Mouse (Mus musculus): Measurements from ENCODE around the gene Ermard. TPM values are rescaled to one million over a fixed set of nuclear protein-coding genes. Genes with fewer than 3 reads are reported as not detected.

The Ermard gene
- total RNA-seq, 1 experiment = 114 TPM

DNA sequence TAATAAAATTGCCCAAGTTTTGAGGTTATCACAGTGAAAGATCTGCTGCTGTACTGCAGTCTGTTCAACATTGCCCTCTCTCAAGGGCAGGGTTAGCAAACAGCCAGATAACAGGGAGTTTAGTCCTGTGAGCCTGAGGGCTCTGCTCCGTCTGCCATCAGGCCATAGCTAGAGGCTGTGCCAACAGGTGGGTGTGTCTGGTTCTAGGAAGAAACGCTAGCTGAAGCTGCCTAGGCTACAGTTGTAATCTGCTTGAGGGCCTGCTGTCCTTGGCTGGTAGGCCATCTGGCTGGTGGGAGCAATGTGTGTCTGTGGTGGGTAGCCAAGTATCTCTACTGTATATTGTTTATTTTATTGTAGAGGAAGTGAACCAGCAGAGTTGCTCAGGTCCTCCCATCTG lies 36.5 kb downstream of the Ermard start:
- H3K9me3 ChIP-seq (ENCODE audit: control insufficient read depth, insufficient read depth, low read depth, low read length) = no peaks in the 10 kb centered on the region
- no peak overlapping the region for H3K4me3 ChIP-seq (ENCODE audit: insufficient read depth in 1 of 2, low read depth in 1 of 2, low read length in 2 of 2, poor library complexity in 1 of 2, severe bottlenecking in 1 of 2)
- peaks cover 0 to 7% of the 10 kb centered on the region in 2 experiments; a peak in 1 of 4 replicates for H3K4me1 ChIP-seq (ENCODE audit: control insufficient read depth in 2 of 2, insufficient read depth in 2 of 2, low read length in 2 of 2, poor library complexity in 1 of 2)
- H3K36me3 ChIP-seq (ENCODE audit: control insufficient read depth, insufficient read depth, low read length, poor library complexity, severe bottlenecking) = no peaks in the 10 kb centered on the region
- no peak overlapping the region for H3K9ac ChIP-seq (ENCODE audit: insufficient read depth, low read depth, low read length, poor library complexity, severe bottlenecking)
- H3K27ac ChIP-seq (ENCODE audit: insufficient read depth, low read depth, low read length, poor library complexity, severe bottlenecking) = no peak overlapping the region
- DNase-seq (ENCODE audit: low read depth, low spot score) = no peak
- in situ Hi-C loops (cut with MboI; ENCODE audit: low sequenced_read_pairs in 2 of 2, unreplicated experiment in 2 of 2) = no loop called here
- TF ChIP-seq ZNF384 (IDR thresholded peaks at IDR 0.05; ENCODE audit: low read depth, low read length) (no peak), MAFK (IDR thresholded peaks at IDR 0.05; ENCODE audit: insufficient read depth, low read depth, low read length) (no peak)

DNA sequence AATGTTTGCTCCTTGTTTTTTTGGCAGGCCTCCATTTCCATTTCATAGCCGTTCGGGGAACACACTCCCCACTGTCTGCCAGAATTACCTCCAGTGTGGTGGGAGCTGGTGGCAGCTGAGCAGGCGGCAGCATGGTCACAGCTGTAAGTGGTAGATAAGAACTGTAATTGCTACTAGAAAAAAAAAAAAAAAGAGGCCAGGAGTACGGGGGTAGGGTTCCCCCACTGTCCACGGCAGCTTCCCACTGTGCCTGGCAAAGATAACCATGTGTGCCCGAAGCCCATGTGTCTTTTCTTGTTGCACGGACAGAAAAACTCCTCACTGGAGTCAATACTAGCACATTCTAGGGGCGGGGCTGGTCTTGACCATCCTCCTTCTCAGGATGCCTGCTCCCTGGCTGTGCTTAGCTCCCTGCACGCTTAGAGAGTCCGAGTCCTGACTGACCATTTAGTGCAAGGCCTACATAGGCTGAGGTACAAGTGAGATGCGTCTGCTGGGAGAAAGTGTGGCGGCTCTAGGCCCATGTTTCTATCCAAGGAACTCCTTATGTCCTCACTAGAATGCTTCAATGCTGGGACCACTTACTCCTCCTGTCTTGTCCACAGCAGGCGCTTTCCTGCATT lies 43.3 kb downstream of the Ermard start:
- Histone ChIP-seq H3K9ac (ENCODE audit: insufficient read depth, low read depth, low read length, poor library complexity, severe bottlenecking) (no peak overlapping the region), H3K27ac (ENCODE audit: insufficient read depth, low read depth, low read length, poor library complexity, severe bottlenecking) (no peak overlapping the region), H3K4me3 (ENCODE audit: insufficient read depth in 1 of 2, low read depth in 1 of 2, low read length in 2 of 2, poor library complexity in 1 of 2, severe bottlenecking in 1 of 2) (no peak overlapping the region), H3K36me3 (ENCODE audit: control insufficient read depth, insufficient read depth, low read length, poor library complexity, severe bottlenecking) (no peaks in the 10 kb centered on the region), H3K4me1 (ENCODE audit: control insufficient read depth in 2 of 2, insufficient read depth in 2 of 2, low read length in 2 of 2, poor library complexity in 1 of 2) (peaks cover 0 to 2% of the 10 kb centered on the region in 2 experiments; a peak in 1 of 4 replicates), H3K9me3 (ENCODE audit: control insufficient read depth, insufficient read depth, low read depth, low read length) (no peaks in the 10 kb centered on the region)
- in situ Hi-C loops (cut with MboI; ENCODE audit: low sequenced_read_pairs in 2 of 2, unreplicated experiment in 2 of 2) = no loop called here
- no peak for TF ChIP-seq CHD2 (IDR thresholded peaks at IDR 0.05; ENCODE audit: low read depth, low read length)
- no peak for TF ChIP-seq ZNF384 (IDR thresholded peaks at IDR 0.05; ENCODE audit: low read depth, low read length)
- TF ChIP-seq HCFC1 (IDR thresholded peaks at IDR 0.05; ENCODE audit: borderline replicate concordance, insufficient read depth, low read length) = no peak
- TF ChIP-seq ZC3H11A (IDR thresholded peaks at IDR 0.05; ENCODE audit: borderline replicate concordance, low read depth, low read length) = no peak
- no peak for TF ChIP-seq MAFK (IDR thresholded peaks at IDR 0.05; ENCODE audit: insufficient read depth, low read depth, low read length)
- DNase-seq (ENCODE audit: low read depth, low spot score) = no peak

DNA sequence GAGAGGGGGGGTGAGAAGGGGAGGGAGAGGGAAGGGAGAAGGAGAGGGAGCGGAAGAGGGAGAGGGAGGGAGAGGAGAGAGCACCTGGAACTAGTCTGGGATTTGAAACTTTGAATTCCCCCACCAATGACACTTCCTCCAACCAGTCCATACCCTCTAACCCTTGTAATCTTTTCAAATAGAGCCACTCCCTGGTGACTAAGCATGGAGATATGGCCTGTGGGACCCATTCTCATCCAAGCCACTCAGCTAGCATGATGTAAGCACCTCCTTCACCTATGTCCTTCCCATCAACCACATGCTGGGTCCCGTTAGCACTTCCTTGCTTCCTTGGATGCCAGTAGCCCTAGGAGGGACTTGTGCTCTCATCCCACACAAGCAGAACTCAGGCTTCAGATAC lies 44.0 kb downstream of the Ermard start:
- TF ChIP-seq ZNF384 (IDR thresholded peaks at IDR 0.05; ENCODE audit: low read depth, low read length) (no peak), MAFK (IDR thresholded peaks at IDR 0.05; ENCODE audit: insufficient read depth, low read depth, low read length) (no peak), CHD2 (IDR thresholded peaks at IDR 0.05; ENCODE audit: low read depth, low read length) (no peak), ZC3H11A (IDR thresholded peaks at IDR 0.05; ENCODE audit: borderline replicate concordance, low read depth, low read length) (no peak)
- no peak overlapping the region for H3K9ac ChIP-seq (ENCODE audit: insufficient read depth, low read depth, low read length, poor library complexity, severe bottlenecking)
- H3K4me1 ChIP-seq (ENCODE audit: control insufficient read depth in 2 of 2, insufficient read depth in 2 of 2, low read length in 2 of 2, poor library complexity in 1 of 2) = peaks cover 0 to 2% of the 10 kb centered on the region in 2 experiments; a peak in 1 of 4 replicates
- no peak overlapping the region for H3K27ac ChIP-seq (ENCODE audit: insufficient read depth, low read depth, low read length, poor library complexity, severe bottlenecking)
- H3K4me3 ChIP-seq (ENCODE audit: insufficient read depth in 1 of 2, low read depth in 1 of 2, low read length in 2 of 2, poor library complexity in 1 of 2, severe bottlenecking in 1 of 2) = no peak overlapping the region
- no peaks in the 10 kb centered on the region for H3K9me3 ChIP-seq (ENCODE audit: control insufficient read depth, insufficient read depth, low read depth, low read length)
- in situ Hi-C loops (cut with MboI; ENCODE audit: low sequenced_read_pairs in 2 of 2, unreplicated experiment in 2 of 2) = no loop called here
- H3K36me3 ChIP-seq (ENCODE audit: control insufficient read depth, insufficient read depth, low read length, poor library complexity, severe bottlenecking) = no peaks in the 10 kb centered on the region
- DNase-seq (ENCODE audit: low read depth, low spot score) = no peak

DNA sequence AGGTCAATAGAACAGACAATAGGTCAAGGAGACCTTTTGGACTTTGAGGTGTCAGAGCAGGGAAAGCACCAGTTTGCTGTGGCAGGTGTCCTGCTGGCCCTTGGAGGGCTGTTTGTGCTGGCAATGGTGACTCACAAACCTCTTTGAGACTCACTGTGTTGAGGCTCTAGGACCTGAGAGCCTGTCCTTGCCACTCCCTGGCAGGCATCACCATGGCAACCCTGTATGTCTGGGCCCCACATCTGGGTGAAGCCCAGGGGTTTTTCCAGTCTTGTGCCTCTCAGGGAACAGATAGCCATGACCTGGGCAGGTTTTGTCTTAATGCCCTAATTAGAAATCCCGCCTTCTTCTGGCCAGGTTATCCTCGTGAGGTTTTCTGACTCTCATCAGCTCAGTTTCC lies 47.2 kb downstream of the Ermard start:
- H3K36me3 ChIP-seq (ENCODE audit: control insufficient read depth, insufficient read depth, low read length, poor library complexity, severe bottlenecking) = no peaks in the 10 kb centered on the region
- TF ChIP-seq HCFC1 (IDR thresholded peaks at IDR 0.05; ENCODE audit: borderline replicate concordance, insufficient read depth, low read length) (no peak), ZNF384 (IDR thresholded peaks at IDR 0.05; ENCODE audit: low read depth, low read length) (no peak), ZC3H11A (IDR thresholded peaks at IDR 0.05; ENCODE audit: borderline replicate concordance, low read depth, low read length) (no peak), MAFK (IDR thresholded peaks at IDR 0.05; ENCODE audit: insufficient read depth, low read depth, low read length) (no peak), CHD2 (IDR thresholded peaks at IDR 0.05; ENCODE audit: low read depth, low read length) (no peak)
- no peak overlapping the region for H3K9ac ChIP-seq (ENCODE audit: insufficient read depth, low read depth, low read length, poor library complexity, severe bottlenecking)
- H3K4me1 ChIP-seq (ENCODE audit: control insufficient read depth in 2 of 2, insufficient read depth in 2 of 2, low read length in 2 of 2, poor library complexity in 1 of 2) = peaks cover 0 to 2% of the 10 kb centered on the region in 2 experiments; a peak in 1 of 4 replicates
- H3K27ac ChIP-seq (ENCODE audit: insufficient read depth, low read depth, low read length, poor library complexity, severe bottlenecking) = no peak overlapping the region
- in situ Hi-C loops (cut with MboI; ENCODE audit: low sequenced_read_pairs in 2 of 2, unreplicated experiment in 2 of 2) = no loop called here
- no peak overlapping the region for H3K4me3 ChIP-seq (ENCODE audit: insufficient read depth in 1 of 2, low read depth in 1 of 2, low read length in 2 of 2, poor library complexity in 1 of 2, severe bottlenecking in 1 of 2)
- no peak for DNase-seq (ENCODE audit: low read depth, low spot score)
- no peaks in the 10 kb centered on the region for H3K9me3 ChIP-seq (ENCODE audit: control insufficient read depth, insufficient read depth, low read depth, low read length)

DNA sequence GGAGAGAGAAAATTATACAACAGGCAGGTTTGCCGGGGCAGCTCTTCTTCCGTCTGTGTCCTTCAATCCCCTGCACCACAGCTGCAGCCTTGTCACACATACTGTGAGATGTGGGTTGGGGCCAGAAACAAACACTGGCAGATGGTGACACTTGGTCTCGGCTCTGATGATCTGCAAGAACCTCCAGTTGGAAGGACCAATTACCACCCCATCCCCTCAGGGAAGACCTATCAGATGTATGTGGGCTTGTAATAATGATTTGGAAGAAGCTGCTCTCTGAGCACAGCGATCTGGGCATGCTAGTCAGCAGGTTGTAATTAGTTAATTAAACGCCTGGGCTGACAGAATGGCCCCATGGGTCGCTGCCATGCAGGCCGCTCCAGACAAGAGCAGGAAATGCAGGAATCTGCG lies 47.6 kb downstream of the Ermard start:
- no peak overlapping the region for H3K9ac ChIP-seq (ENCODE audit: insufficient read depth, low read depth, low read length, poor library complexity, severe bottlenecking)
- in situ Hi-C loops (cut with MboI; ENCODE audit: low sequenced_read_pairs in 2 of 2, unreplicated experiment in 2 of 2) = no loop called here
- TF ChIP-seq ZNF384 (IDR thresholded peaks at IDR 0.05; ENCODE audit: low read depth, low read length) = no peak
- TF ChIP-seq HCFC1 (IDR thresholded peaks at IDR 0.05; ENCODE audit: borderline replicate concordance, insufficient read depth, low read length) = no peak
- TF ChIP-seq MAFK (IDR thresholded peaks at IDR 0.05; ENCODE audit: insufficient read depth, low read depth, low read length) = no peak
- TF ChIP-seq ZC3H11A (IDR thresholded peaks at IDR 0.05; ENCODE audit: borderline replicate concordance, low read depth, low read length) = no peak
- no peak for TF ChIP-seq CHD2 (IDR thresholded peaks at IDR 0.05; ENCODE audit: low read depth, low read length)
- no peak overlapping the region for H3K4me3 ChIP-seq (ENCODE audit: insufficient read depth in 1 of 2, low read depth in 1 of 2, low read length in 2 of 2, poor library complexity in 1 of 2, severe bottlenecking in 1 of 2)
- H3K36me3 ChIP-seq (ENCODE audit: control insufficient read depth, insufficient read depth, low read length, poor library complexity, severe bottlenecking) = no peaks in the 10 kb centered on the region
- DNase-seq (ENCODE audit: low read depth, low spot score) = no peak
- no peak overlapping the region for H3K27ac ChIP-seq (ENCODE audit: insufficient read depth, low read depth, low read length, poor library complexity, severe bottlenecking)
- H3K4me1 ChIP-seq (ENCODE audit: control insufficient read depth in 2 of 2, insufficient read depth in 2 of 2, low read length in 2 of 2, poor library complexity in 1 of 2) = peaks cover 0 to 2% of the 10 kb centered on the region in 2 experiments; a peak in 1 of 4 replicates
- H3K9me3 ChIP-seq (ENCODE audit: control insufficient read depth, insufficient read depth, low read depth, low read length) = no peaks in the 10 kb centered on the region
